Mouse (Mus musculus) layer of hippocampus, adult 8-10 months (tissue): ENCODE results near the gene Gpr142. TPM values are rescaled to one million over a fixed set of nuclear protein-coding genes. Genes with fewer than 3 reads are reported as not detected.

Experiments
- DNase-seq, 2 experiments: peaks; one replicate each; pipeline ENCODE4 v3.0.0; 2022; ENCODE audit warnings: low spot score in 2 of 2
- total RNA-seq, 4 experiments: library from RNA; stranded (reverse); gene quantifications; 2 replicates each; pipeline ENCODE4 v1.2.4; 2022

Gene Gpr142
- total RNA-seq, 4 experiments from 2014 or later, result not detected

GRCm38 (mm10) chr11:114797981-114798380 lies 743 bp upstream of the Gpr142 start:
- DNase-seq, result no peak

GRCm38 (mm10) chr11:114801906-114802305 lies 3.2 kb downstream of the Gpr142 start:
- DNase-seq, result no peak

GRCm38 (mm10) chr11:114802540-114803267 lies 4.0 kb downstream of the Gpr142 start:
- DNase-seq, result no peak

- DNase-seq, result no peak
These were observed 5.3 kb downstream of the Gpr142 start for GRCm38 (mm10) chr11:114803990-114804389.

GRCm38 (mm10) chr11:114807025-114807424 lies 8.3 kb downstream of the Gpr142 start:
- no peak for DNase-seq

GRCm38 (mm10) chr11:114807686-114808427 lies 9.1 kb downstream of the Gpr142 start:
- no peak for DNase-seq

GRCm38 (mm10) chr11:114809371-114809770 lies 10.6 kb downstream of the Gpr142 start:
- no peak for DNase-seq

- no peak for DNase-seq
These were observed 11.6 kb downstream of the Gpr142 start for GRCm38 (mm10) chr11:114810344-114810743.

GRCm38 (mm10) chr11:114812731-114813240 lies 14.1 kb downstream of the Gpr142 start:
- DNase-seq, result peak; percentile 76 to 92

GRCm38 (mm10) chr11:114814873-114815592 lies 16.3 kb downstream of the Gpr142 start:
- no peak for DNase-seq

- DNase-seq, result no peak
These were observed 18.2 kb downstream of the Gpr142 start for GRCm38 (mm10) chr11:114816934-114817333.

- no peak for DNase-seq
These were observed 19.5 kb downstream of the Gpr142 start for GRCm38 (mm10) chr11:114818185-114818584.

- no peak for DNase-seq
These were observed 20.4 kb downstream of the Gpr142 start for GRCm38 (mm10) chr11:114819110-114819509.

GRCm38 (mm10) chr11:114820444-114820843 lies 21.7 kb downstream of the Gpr142 start:
- DNase-seq, result no peak

- DNase-seq, result no peak
These were observed 22.6 kb downstream of the Gpr142 start for GRCm38 (mm10) chr11:114821325-114821724.

GRCm38 (mm10) chr11:114822727-114823126 lies 24.0 kb downstream of the Gpr142 start:
- peak; percentile 81 to 86 for DNase-seq

GRCm38 (mm10) chr11:114823199-114823725 lies 24.5 kb downstream of the Gpr142 start:
- DNase-seq, result no peak

- no peak for DNase-seq
These were observed 28.0 kb downstream of the Gpr142 start for GRCm38 (mm10) chr11:114826686-114827085.

GRCm38 (mm10) chr11:114829499-114830432 lies 31.0 kb downstream of the Gpr142 start:
- DNase-seq, result no peak

GRCm38 (mm10) chr11:114830433-114830773 lies 31.7 kb downstream of the Gpr142 start:
- no peak for DNase-seq

- no peak for DNase-seq
These were observed 34.4 kb downstream of the Gpr142 start for GRCm38 (mm10) chr11:114833166-114833565.
